Mouse (Mus musculus): ENCODE measurements around the gene Ccl22. TPM values are rescaled to one million over a fixed set of nuclear protein-coding genes. Genes with fewer than 3 reads are reported as not detected.

Ccl22 gene
- polyA plus RNA-seq (2012; ENCODE audit: insufficient read depth, insufficient read length, missing spikeins) = not detected in 2 replicates

GRCm38 (mm10) chr8:94745476-94746184, at the start of gene Ccl22:
TSS of gene Ccl22 (plus strand) at chr8:94745590.
- H3K4me3 ChIP-seq (ENCODE audit: insufficient read depth, low read depth, low read length) = no peak within 1 kb of the TSS
- H3K27ac ChIP-seq (replicated peaks; ENCODE audit: low read depth, low read length) = no peak within 1 kb of the TSS
- 0 out of 2 replicates have a peak, but pooled peaks cover 2% of the 10 kb centered on the region for H3K4me1 ChIP-seq (ENCODE audit: control insufficient read depth, insufficient read depth, insufficient read length, low read length)

- Histone ChIP-seq H3K4me3 (ENCODE audit: insufficient read depth, low read depth, low read length) (peak within 1 kb of the TSS; percentile 41), H3K27ac (replicated peaks; ENCODE audit: low read depth, low read length) (no peak within 1 kb of the TSS), H3K4me1 (ENCODE audit: control insufficient read depth, insufficient read depth, insufficient read length, low read length) (peaks cover 5% of the 10 kb centered on the region; the same call in 1 of the 2 replicates)
Measured at GRCm38 (mm10) chr8:94695994-94696384, 49.4 kb upstream of the Ccl22 start, which contains the start of gene Pllp. TSS of gene Pllp (minus strand) at chr8:94696278.

- Histone ChIP-seq H3K4me1 (ENCODE audit: control insufficient read depth, insufficient read depth, insufficient read length, low read length) (peaks cover 5% of the 10 kb centered on the region; the same call in 1 of the 2 replicates), H3K4me3 (ENCODE audit: insufficient read depth, low read depth, low read length) (no peak overlapping the region), H3K27ac (replicated peaks; ENCODE audit: low read depth, low read length) (no peak overlapping the region)
Measured at GRCm38 (mm10) chr8:94696566-94696965, 48.8 kb upstream of the Ccl22 start.

- peaks cover 5% of the 10 kb centered on the region; the same call in 1 of the 2 replicates for H3K4me1 ChIP-seq (ENCODE audit: control insufficient read depth, insufficient read depth, insufficient read length, low read length)
- no peak overlapping the region for H3K27ac ChIP-seq (replicated peaks; ENCODE audit: low read depth, low read length)
- no peak overlapping the region for H3K4me3 ChIP-seq (ENCODE audit: insufficient read depth, low read depth, low read length)
Measured at GRCm38 (mm10) chr8:94697956-94698355, 47.4 kb upstream of the Ccl22 start.

- no peak overlapping the region for H3K4me3 ChIP-seq (ENCODE audit: insufficient read depth, low read depth, low read length)
- no peak overlapping the region for H3K27ac ChIP-seq (replicated peaks; ENCODE audit: low read depth, low read length)
- peaks cover 5% of the 10 kb centered on the region; the same call in 1 of the 2 replicates for H3K4me1 ChIP-seq (ENCODE audit: control insufficient read depth, insufficient read depth, insufficient read length, low read length)
Measured at GRCm38 (mm10) chr8:94699366-94699765, 46.0 kb upstream of the Ccl22 start.

- Histone ChIP-seq H3K27ac (replicated peaks; ENCODE audit: low read depth, low read length) (no peak overlapping the region), H3K4me1 (ENCODE audit: control insufficient read depth, insufficient read depth, insufficient read length, low read length) (peaks cover 5% of the 10 kb centered on the region; the same call in 1 of the 2 replicates), H3K4me3 (ENCODE audit: insufficient read depth, low read depth, low read length) (no peak overlapping the region)
Measured at GRCm38 (mm10) chr8:94700421-94700935, 44.9 kb upstream of the Ccl22 start.

- no peak overlapping the region for H3K27ac ChIP-seq (replicated peaks; ENCODE audit: low read depth, low read length)
- no peak overlapping the region for H3K4me3 ChIP-seq (ENCODE audit: insufficient read depth, low read depth, low read length)
- H3K4me1 ChIP-seq (ENCODE audit: control insufficient read depth, insufficient read depth, insufficient read length, low read length) = peaks cover 8% of the 10 kb centered on the region
Measured at GRCm38 (mm10) chr8:94702156-94702555, 43.2 kb upstream of the Ccl22 start.

- no peak overlapping the region for H3K27ac ChIP-seq (replicated peaks; ENCODE audit: low read depth, low read length)
- peak overlapping the region; percentile 70 for H3K4me3 ChIP-seq (ENCODE audit: insufficient read depth, low read depth, low read length)
- peaks cover 12% of the 10 kb centered on the region for H3K4me1 ChIP-seq (ENCODE audit: control insufficient read depth, insufficient read depth, insufficient read length, low read length)
Measured at GRCm38 (mm10) chr8:94702844-94703813, 42.3 kb upstream of the Ccl22 start.

- Histone ChIP-seq H3K27ac (replicated peaks; ENCODE audit: low read depth, low read length) (no peak overlapping the region), H3K4me3 (ENCODE audit: insufficient read depth, low read depth, low read length) (peak overlapping the region; percentile 48), H3K4me1 (ENCODE audit: control insufficient read depth, insufficient read depth, insufficient read length, low read length) (peaks cover 12% of the 10 kb centered on the region)
Measured at GRCm38 (mm10) chr8:94703972-94704668, 41.3 kb upstream of the Ccl22 start.

- no peak overlapping the region for H3K27ac ChIP-seq (replicated peaks; ENCODE audit: low read depth, low read length)
- peaks cover 12% of the 10 kb centered on the region for H3K4me1 ChIP-seq (ENCODE audit: control insufficient read depth, insufficient read depth, insufficient read length, low read length)
- peak overlapping the region; percentile 48 for H3K4me3 ChIP-seq (ENCODE audit: insufficient read depth, low read depth, low read length)
Measured at GRCm38 (mm10) chr8:94704669-94704984, 40.8 kb upstream of the Ccl22 start.

GRCm38 (mm10) chr8:94705581-94706245, 39.7 kb upstream of the Ccl22 start:
- H3K4me1 ChIP-seq (ENCODE audit: control insufficient read depth, insufficient read depth, insufficient read length, low read length) = peaks cover 12% of the 10 kb centered on the region
- H3K4me3 ChIP-seq (ENCODE audit: insufficient read depth, low read depth, low read length) = peak overlapping the region; percentile 4; the same call in 1 of the 2 replicates
- H3K27ac ChIP-seq (replicated peaks; ENCODE audit: low read depth, low read length) = peak overlapping the region; percentile 80

- Histone ChIP-seq H3K4me1 (ENCODE audit: control insufficient read depth, insufficient read depth, insufficient read length, low read length) (peaks cover 12% of the 10 kb centered on the region), H3K4me3 (ENCODE audit: insufficient read depth, low read depth, low read length) (no peak overlapping the region), H3K27ac (replicated peaks; ENCODE audit: low read depth, low read length) (peak overlapping the region; percentile 80)
Measured at GRCm38 (mm10) chr8:94706732-94707395, 38.5 kb upstream of the Ccl22 start.

- peaks cover 15% of the 10 kb centered on the region for H3K4me1 ChIP-seq (ENCODE audit: control insufficient read depth, insufficient read depth, insufficient read length, low read length)
- no peak overlapping the region for H3K27ac ChIP-seq (replicated peaks; ENCODE audit: low read depth, low read length)
- no peak overlapping the region for H3K4me3 ChIP-seq (ENCODE audit: insufficient read depth, low read depth, low read length)
Measured at GRCm38 (mm10) chr8:94710336-94710735, 35.1 kb upstream of the Ccl22 start.
